ENCODE assay signal across 11 mouse cellular contexts in genomic region chr17:28556635-28557396, GRCm38 (mm10). TPM values are rescaled to one million over a fixed set of nuclear protein-coding genes. Genes with fewer than 3 reads are reported as not detected.
DNase-seq lines count a peak whose midpoint lies in the region; ATAC-seq and TF ChIP-seq lines count a peak whose summit lies in the region.
"Had no signal": no experiment of that assay in that cellular context is flagged by ENCODE, and none has a peak within 500 bp of the region (broad histone marks: within the 10 kb centered on the region; RNA-seq: fewer than 3 reads in every experiment).

No protein-coding gene starts in this region.

- H3K9ac ChIP-seq in liver, adult 2 months (ENCODE audit: low read depth, low read length): no peak overlapping the region
- no peak overlapping the region for H3K9ac ChIP-seq in forebrain, embryonic 16.5 days (replicated peaks; ENCODE audit: low read depth, low read length)

- H3K27me3 ChIP-seq in liver, adult 2 months (ENCODE audit: control insufficient read depth, insufficient read depth, low read length): no peaks in the 10 kb centered on the region
- H3K27me3 ChIP-seq in forebrain, embryonic 16.5 days (replicated peaks; ENCODE audit: control insufficient read depth, insufficient read depth, low read length): no peaks in the 10 kb centered on the region
- peaks cover 24% of the 10 kb centered on the region for H3K27me3 ChIP-seq in myocyte (ENCODE audit: control insufficient read depth, insufficient read depth, insufficient read length)

- H3ac ChIP-seq in myocyte (ENCODE audit: control insufficient read depth, insufficient read length): no peak overlapping the region

- DNase-seq in liver, adult 2 months (ENCODE audit: extremely low read depth, low read depth, low spot score): peak; percentile 31
- no peak for DNase-seq in liver
- DNase-seq in adipocyte (ENCODE audit: low spot score): peak; percentile 87
- no peak for DNase-seq in gastrocnemius, postnatal 4 days (ENCODE audit: low spot score in 2 of 2)
- no peak for DNase-seq in adrenal gland, postnatal 36 days
- DNase-seq in cerebellum, postnatal 14 days: no peak

- no peaks in the 10 kb centered on the region for H3K9me3 ChIP-seq in forebrain, embryonic 16.5 days (ENCODE audit: control insufficient read depth, low read length)

- H3K79me2 ChIP-seq in liver, adult 2 months (ENCODE audit: control insufficient read depth, insufficient read depth, low read length): no peaks in the 10 kb centered on the region
- no peaks in the 10 kb centered on the region for H3K79me2 ChIP-seq in myocyte (ENCODE audit: control insufficient read depth, insufficient read depth)

- 55% methylated on average over 6 of the region's 6 CpGs for WGBS in liver, adult 2 months
- WGBS in forebrain, embryonic 16.5 days: 56% methylated on average over 6 of the region's 6 CpGs

- TF ChIP-seq CTCF in liver, adult 2 months (IDR thresholded peaks at IDR 0.05; ENCODE audit: low read depth, low read length): no peak

- no peak overlapping the region for H3K4me2 ChIP-seq in forebrain, embryonic 16.5 days (ENCODE audit: low read length)
- peak overlapping the region; percentile 55 for H3K4me2 ChIP-seq in myocyte (ENCODE audit: low read depth)

- no peak overlapping the region for H3K4me3 ChIP-seq in liver, adult 2 months (ENCODE audit: insufficient read depth, low read depth, low read length)
- no peak overlapping the region for H3K4me3 ChIP-seq in forebrain, embryonic 16.5 days (replicated peaks; ENCODE audit: low read length)
- H3K4me3 ChIP-seq in myocyte: no peak overlapping the region
- H3K4me3 ChIP-seq: left cerebral cortex, adult 2 months had no signal

- ATAC-seq in forebrain, embryonic 16.5 days: peak; percentile 63; the same call in 1 of the 2 replicates

- H3K4me1 ChIP-seq in liver, adult 2 months (ENCODE audit: control insufficient read depth, insufficient read depth, low read length): 0 out of 2 replicates have a peak, but pooled peaks cover 2% of the 10 kb centered on the region
- H3K4me1 ChIP-seq in forebrain, embryonic 16.5 days (replicated peaks; ENCODE audit: control insufficient read depth, insufficient read depth, low read length): peaks cover 4% of the 10 kb centered on the region; the same call in 1 of the 2 replicates

- no peak overlapping the region for H3K27ac ChIP-seq in liver, adult 2 months (replicated peaks; ENCODE audit: insufficient read depth, low read depth, low read length)
- no peak overlapping the region for H3K27ac ChIP-seq in forebrain, embryonic 16.5 days (ENCODE audit: low read length)
- H3K27ac ChIP-seq: left cerebral cortex, adult 2 months had no signal

- no peak for TF ChIP-seq POLR2A in liver, adult 2 months (IDR thresholded peaks at IDR 0.05; ENCODE audit: extremely low read depth, insufficient read depth, low read length)
- no peak for TF ChIP-seq POLR2A in myocyte (IDR thresholded peaks at IDR 0.05; ENCODE audit: insufficient read length, low read depth)

- no peaks in the 10 kb centered on the region for H3K36me3 ChIP-seq in liver, adult 2 months (ENCODE audit: control insufficient read depth, insufficient read depth, low read length)
- H3K36me3 ChIP-seq in forebrain, embryonic 16.5 days (ENCODE audit: control insufficient read depth, insufficient read depth): no peaks in the 10 kb centered on the region
- no peaks in the 10 kb centered on the region for H3K36me3 ChIP-seq in myocyte (ENCODE audit: control insufficient read depth, insufficient read depth)

TF ChIP-seq in myocyte, 11 proteins besides CTCF, POLR2A, EP300 and RAD21:
- TF ChIP-seq MYOG (IDR thresholded peaks at IDR 0.05; ENCODE audit: control insufficient read depth in 1 of 3, insufficient read depth in 1 of 3, insufficient read length in 2 of 3, low read depth in 2 of 3): peak; percentile 69 to 96 (median 96)
- peak; percentile 33 for TF ChIP-seq TCF3 (IDR thresholded peaks at IDR 0.05; ENCODE audit: insufficient read length, low read depth)
- TF ChIP-seq TCF12 (IDR thresholded peaks at IDR 0.05; ENCODE audit: insufficient read depth, poor library complexity, severe bottlenecking): peak; percentile 88
- no peak for TF ChIP-seq REST (IDR thresholded peaks at IDR 0.05; ENCODE audit: insufficient read depth, insufficient read length)
- TF ChIP-seq CEBPB (IDR thresholded peaks at IDR 0.05; ENCODE audit: insufficient read depth, poor library complexity, severe bottlenecking): no peak
- TF ChIP-seq SRF (IDR thresholded peaks at IDR 0.05; ENCODE audit: control insufficient read depth, insufficient read length, low read depth): no peak
- no peak for TF ChIP-seq E2F4 (IDR thresholded peaks at IDR 0.05; ENCODE audit: insufficient read depth)
- TF ChIP-seq USF1 (IDR thresholded peaks at IDR 0.05; ENCODE audit: low read depth): peak; percentile 96
- peak; percentile 62 to 95 (median 89) for TF ChIP-seq MYOD1 (IDR thresholded peaks at IDR 0.05; ENCODE audit: control insufficient read depth in 1 of 3, insufficient read length in 2 of 3, low read depth in 2 of 3)
- no peak for TF ChIP-seq POLR2AphosphoS2 (IDR thresholded peaks at IDR 0.05; ENCODE audit: insufficient read length, low read depth)

RNA-seq across cellular contexts. Expression of gene Clps, which starts 3.8 kb away (rescaled TPM):
- total RNA-seq in liver, adult 2 months (2014; rRNA removed): 9.5 and 70.1 TPM in 2 replicates
- polyA plus RNA-seq in liver, adult 2 months (2012; rRNA removed): 1.4 and 2.1 TPM in 2 replicates
- not detected in 2 replicates for polyA plus RNA-seq in forebrain, embryonic 16.5 days (2015; fragmentation: Nextera tagmentation; extraction: Ambion mirVana)
- polyA plus RNA-seq in myocyte (2012; fragmentation: generic; extraction: Trizol): not detected
- total RNA-seq in gastrocnemius, postnatal 4 days (2021): not detected
- not detected for total RNA-seq in adrenal gland, postnatal 36 days (2021)
- total RNA-seq: hematopoietic stem cell, adult 5-6 weeks; left cerebral cortex, adult 2 months had no signal

RNA-seq across cellular contexts. Expression of gene Clpsl2, which starts 7.6 kb away (rescaled TPM):
- total RNA-seq in liver, adult 2 months (2014; rRNA removed): not detected in 2 replicates
- not detected in 2 replicates for polyA plus RNA-seq in liver, adult 2 months (2012; rRNA removed)
- not detected in 2 replicates for polyA plus RNA-seq in forebrain, embryonic 16.5 days (2015; fragmentation: Nextera tagmentation; extraction: Ambion mirVana)
- not detected for polyA plus RNA-seq in myocyte (2012; fragmentation: generic; extraction: Trizol)
- not detected for total RNA-seq in gastrocnemius, postnatal 4 days (2021)
- total RNA-seq in adrenal gland, postnatal 36 days (2021): not detected
- total RNA-seq: hematopoietic stem cell, adult 5-6 weeks; left cerebral cortex, adult 2 months had no signal
- polyA plus RNA-seq: spleen, adult 2 months had no signal

RNA-seq across cellular contexts. Expression of gene Lhfpl5, which starts 18.6 kb away (rescaled TPM):
- not detected in 2 replicates for total RNA-seq in liver, adult 2 months (2014; rRNA removed)
- not detected in 2 replicates for polyA plus RNA-seq in liver, adult 2 months (2012; rRNA removed)
- 5.3 and 8.3 TPM in 2 replicates for polyA plus RNA-seq in forebrain, embryonic 16.5 days (2015; fragmentation: Nextera tagmentation; extraction: Ambion mirVana)
- polyA plus RNA-seq in myocyte (2012; fragmentation: generic; extraction: Trizol): 0.04 TPM
- not detected for total RNA-seq in gastrocnemius, postnatal 4 days (2021)
- total RNA-seq in adrenal gland, postnatal 36 days (2021): 1 to 10 TPM; 1.3 to 1.8 TPM
- total RNA-seq: hematopoietic stem cell, adult 5-6 weeks had no signal
- polyA plus RNA-seq: spleen, adult 2 months had no signal

RNA-seq across cellular contexts. Expression of gene Armc12, which starts 26.2 kb away (rescaled TPM):
- total RNA-seq in liver, adult 2 months (2014; rRNA removed): not detected in 2 replicates
- not detected in 2 replicates for polyA plus RNA-seq in liver, adult 2 months (2012; rRNA removed)
- polyA plus RNA-seq in forebrain, embryonic 16.5 days (2015; fragmentation: Nextera tagmentation; extraction: Ambion mirVana): not detected in 2 replicates
- not detected for polyA plus RNA-seq in myocyte (2012; fragmentation: generic; extraction: Trizol)
- total RNA-seq in gastrocnemius, postnatal 4 days (2021): not detected
- not detected for total RNA-seq in adrenal gland, postnatal 36 days (2021)
- total RNA-seq: hematopoietic stem cell, adult 5-6 weeks; left cerebral cortex, adult 2 months had no signal

RNA-seq across cellular contexts. Expression of gene Fkbp5, which starts 39.5 kb away (rescaled TPM):
- total RNA-seq in liver, adult 2 months (2014; rRNA removed): 25.6 and 30.3 TPM in 2 replicates
- 17.7 and 29.8 TPM in 2 replicates for polyA plus RNA-seq in liver, adult 2 months (2012; rRNA removed)
- polyA plus RNA-seq in forebrain, embryonic 16.5 days (2015; fragmentation: Nextera tagmentation; extraction: Ambion mirVana): 39.3 and 41.7 TPM in 2 replicates
- polyA plus RNA-seq in myocyte (2012; fragmentation: generic; extraction: Trizol): 11.6 TPM
- 10 to 100 TPM; 11.5 to 12.0 TPM for total RNA-seq in gastrocnemius, postnatal 4 days (2021)
- 100 to 1,000 TPM in 1 of 2 experiments, 10 to 100 TPM in 1; 52.5 to 126 TPM for total RNA-seq in adrenal gland, postnatal 36 days (2021)

Comparison
In these comparisons a context has a peak if more than half of its experiments do, and no peak if none do; other contexts are left out.
1. DNase-seq: peak in liver, adult 2 months (single experiment) and adipocyte (single experiment); none in liver (single experiment), gastrocnemius, postnatal 4 days (0 of 2), adrenal gland, postnatal 36 days (0 of 2) and cerebellum, postnatal 14 days (0 of 2).
2. RNA of gene Clps, which starts 3.8 kb away (total RNA-seq): 9.5 to 70.1 TPM in liver, adult 2 months; not detected in gastrocnemius, postnatal 4 days and not detected in adrenal gland, postnatal 36 days; every median in the first group is over 10 times any median in the second.